Mouse (Mus musculus) Patski (cell line): ENCODE results near the gene Nav2. TPM values are rescaled to one million over a fixed set of nuclear protein-coding genes. Genes with fewer than 3 reads are reported as not detected.

ENCODE experiments used
- ATAC-seq: fragments of 100-300 bp; one replicate; pipeline ENCODE4 v1.8.0; 2021
- CTCF ChIA-PET: fragments of 350-600 bp; sonication (Branson Sonifier 250); formaldehyde crosslinking; loops from one replicate; lab custom pipeline; 2022; ENCODE audit warnings: inconsistent platforms; lab: Charles Lee
- POLR2A ChIA-PET: fragments of 350-600 bp; sonication (Branson Sonifier 250); formaldehyde crosslinking; loops from one replicate; lab custom pipeline; 2022; ENCODE audit warnings: antibody characterized with exemption, inconsistent platforms; lab: Charles Lee
- DNase-seq: peaks from one replicate; pipeline ENCODE4 v3.0.0-alpha.2; 2011; ENCODE audit warnings: low read depth, low spot score
- H3K27me3 ChIP-seq: fragments of 371-371 bp; one replicate; pipeline ENCODE4 v1.5.1; 2021
- CTCF ChIP-seq: fragments of 100-300 bp; IDR thresholded peaks from one replicate; pipeline ENCODE4 v1.5.1; 2021
- in situ Hi-C: fragments of 300-500 bp; cut with MboI; formaldehyde crosslinking; loops from 3 replicates; pipeline ENCODE4 v1.11.1; 2018; ENCODE audit warnings: low pct_unique_long_range_greater_than_20kb, mixed read lengths
- polyA plus RNA-seq: library from polyadenylated mRNA; unstranded; gene quantifications from one replicate; pipeline ENCODE4 v1.2.3, GENCODE M21; 2021

Gene Nav2
- polyA plus RNA-seq, 1 experiment from 2014 or later: 13.3 TPM

- in situ Hi-C loops: no loop called here
- CTCF ChIA-PET: interaction anchor here (0.9 to 3.0 kb wide), 12 partner anchors 11 to 323 kb away, joined by 3 to 26 read pairs (median 4); no protein-coding TSS in a partner anchor
These were observed 547.6 kb downstream of the Nav2 start for GRCm38 (mm10) chr7:49456148-49456547.

GRCm38 (mm10) chr7:49457398-49457797 lies 548.9 kb downstream of the Nav2 start:
- ATAC-seq: no peak
- TF ChIP-seq CTCF: no peak
- H3K27me3 ChIP-seq: no peaks in the 10 kb centered on the region
- ChIA-PET POLR2A (no interaction called here), CTCF (interaction anchor here (1.0 to 3.0 kb wide), 5 partner anchors 10 to 179 kb away, joined by 3 to 26 read pairs (median 3); no protein-coding TSS in a partner anchor)
- in situ Hi-C loops: no loop called here
- no peak for DNase-seq

More at GRCm38 (mm10) chr7:49456148-49456547, 547.6 kb downstream of the Nav2 start:
- peak; percentile 77 for ATAC-seq
- no peak for DNase-seq
- POLR2A ChIA-PET: no interaction called here
- no peak for TF ChIP-seq CTCF
- H3K27me3 ChIP-seq: no peaks in the 10 kb centered on the region

GRCm38 (mm10) chr7:49457890-49458289 lies 549.4 kb downstream of the Nav2 start:
- CTCF ChIA-PET: interaction anchor here (1.0 to 3.0 kb wide), 4 partner anchors 9 to 160 kb away, joined by 3 to 26 read pairs (median 4); no protein-coding TSS in a partner anchor
- in situ Hi-C loops: no loop called here
- TF ChIP-seq CTCF: no peak
- DNase-seq: no peak
- ATAC-seq: no peak
- no peaks in the 10 kb centered on the region for H3K27me3 ChIP-seq
- POLR2A ChIA-PET: no interaction called here

- CTCF ChIA-PET: no interaction called here
- TF ChIP-seq CTCF: no peak
- ATAC-seq: no peak
- in situ Hi-C loops: no loop called here
- H3K27me3 ChIP-seq: no peaks in the 10 kb centered on the region
- POLR2A ChIA-PET: no interaction called here
- no peak for DNase-seq
These were observed 553.9 kb downstream of the Nav2 start for GRCm38 (mm10) chr7:49462328-49462811.

- in situ Hi-C loops: loop anchor here (5.0 kb wide), 1 partner anchor 289 kb away; the partner anchor contains the start of gene Htatip2
- peak; percentile 62 for TF ChIP-seq CTCF
- CTCF ChIA-PET: interaction anchor here (0.6 to 4.4 kb wide), 14 partner anchors 10 to 284 kb away, joined by 3 to 26 read pairs (median 4); no protein-coding TSS in a partner anchor
- ATAC-seq (peak; percentile 69), DNase-seq (no peak)
- H3K27me3 ChIP-seq: no peaks in the 10 kb centered on the region
- POLR2A ChIA-PET: no interaction called here
These were observed 559.3 kb downstream of the Nav2 start for GRCm38 (mm10) chr7:49467861-49468260.

GRCm38 (mm10) chr7:49468492-49469205 lies 560.1 kb downstream of the Nav2 start:
- in situ Hi-C loops: loop anchor here (5.0 kb wide), 1 partner anchor 289 kb away; the partner anchor contains the start of gene Htatip2
- DNase-seq: no peak
- H3K27me3 ChIP-seq: no peaks in the 10 kb centered on the region
- ChIA-PET POLR2A (no interaction called here), CTCF (interaction anchor here (0.6 to 4.4 kb wide), 12 partner anchors 9 to 283 kb away, joined by 3 to 26 read pairs (median 4); no protein-coding TSS in a partner anchor)
- TF ChIP-seq CTCF: no peak
- ATAC-seq: no peak

GRCm38 (mm10) chr7:49471278-49471677 lies 562.8 kb downstream of the Nav2 start:
- in situ Hi-C loops: no loop called here
- POLR2A ChIA-PET: no interaction called here
- peak; percentile 70 for TF ChIP-seq CTCF
- H3K27me3 ChIP-seq: no peaks in the 10 kb centered on the region
- CTCF ChIA-PET: interaction anchor here (0.8 to 1.9 kb wide), 5 partner anchors 23 to 357 kb away, joined by 3 to 6 read pairs (median 3); no protein-coding TSS in a partner anchor
- ATAC-seq: peak; percentile 70
- DNase-seq: no peak

GRCm38 (mm10) chr7:49475282-49475681 lies 566.8 kb downstream of the Nav2 start:
- H3K27me3 ChIP-seq: no peaks in the 10 kb centered on the region
- DNase-seq (no peak), ATAC-seq (no peak)
- ChIA-PET POLR2A (interaction anchor here (1.0 to 1.9 kb wide), 2 partner anchors 18 to 128 kb away, joined by 3 to 4 read pairs; no protein-coding TSS in a partner anchor), CTCF (interaction anchor here (2.3 to 2.6 kb wide), 2 partner anchors 18 to 45 kb away, joined by 7 to 8 read pairs; no protein-coding TSS in a partner anchor)
- in situ Hi-C loops: no loop called here
- TF ChIP-seq CTCF: no peak

GRCm38 (mm10) chr7:49476163-49476562 lies 567.6 kb downstream of the Nav2 start:
- H3K27me3 ChIP-seq: no peaks in the 10 kb centered on the region
- ChIA-PET CTCF (interaction anchor here (0.9 to 2.6 kb wide), 8 partner anchors 9 to 125 kb away, joined by 3 to 11 read pairs (median 6); no protein-coding TSS in a partner anchor), POLR2A (interaction anchor here (0.8 to 1.9 kb wide), 3 partner anchors 9 to 128 kb away, joined by 3 to 4 read pairs (median 3); no protein-coding TSS in a partner anchor)
- ATAC-seq: no peak
- DNase-seq: no peak
- in situ Hi-C loops: no loop called here
- no peak for TF ChIP-seq CTCF

- ChIA-PET POLR2A (interaction anchor here (0.8 to 1.9 kb wide), 2 partner anchors 8 to 127 kb away, joined by 3 to 4 read pairs; no protein-coding TSS in a partner anchor), CTCF (interaction anchor here (0.7 to 3.5 kb wide), 9 partner anchors 9 to 124 kb away, joined by 3 to 15 read pairs (median 5); no protein-coding TSS in a partner anchor)
- no peak for DNase-seq
- in situ Hi-C loops: no loop called here
- TF ChIP-seq CTCF: peak; percentile 51
- no peaks in the 10 kb centered on the region for H3K27me3 ChIP-seq
- no peak for ATAC-seq
These were observed 568.1 kb downstream of the Nav2 start for GRCm38 (mm10) chr7:49476666-49477065.
